Mouse (Mus musculus) MEL (cell line): ENCODE results near the gene Dlg2.

Source experiments
- BHLHE40 ChIP-seq: IDR thresholded peaks from 2 replicates; pipeline ENCODE4 v1.6.1; 2012; ENCODE audit warnings: low read depth, mild to moderate bottlenecking, inconsistent platforms, low read length, improper control_type of control experiment, borderline replicate concordance
- CHD2 ChIP-seq: IDR thresholded peaks from 2 replicates; pipeline ENCODE4 v1.6.1; 2011; ENCODE audit warnings: low read length, improper control_type of control experiment
- CTCF ChIP-seq, 3 experiments: IDR thresholded peaks in 2 of 3; conservative IDR thresholded peaks in 1 of 3; 2 replicates each; pipeline ENCODE4 v1.5.1; 2011 to 2012; ENCODE audit warnings: low read length in 3 of 3, low read depth in 2 of 3, mild to moderate bottlenecking in 2 of 3, improper control_type of control experiment in 1 of 3, inconsistent platforms in 1 of 3, mixed read lengths in 1 of 3, moderate library complexity in 1 of 3; ENCODE audit not compliant: control insufficient read depth in 1 of 3, insufficient read depth in 1 of 3, poor library complexity in 1 of 3, severe bottlenecking in 1 of 3
- E2F4 ChIP-seq: IDR thresholded peaks from 2 replicates; pipeline ENCODE4 v1.6.1; 2011; ENCODE audit warnings: low read depth, low read length, improper control_type of control experiment, borderline replicate concordance
- ETS1 ChIP-seq: IDR thresholded peaks from 2 replicates; pipeline ENCODE4 v1.6.1; 2012; ENCODE audit warnings: low read depth, mild to moderate bottlenecking, inconsistent platforms, low read length, improper control_type of control experiment, moderate library complexity
- GABPA ChIP-seq: IDR thresholded peaks from 2 replicates; pipeline ENCODE4 v1.6.1; 2012; ENCODE audit warnings: low read depth, mild to moderate bottlenecking, inconsistent platforms, low read length, improper control_type of control experiment, moderate library complexity
- JUND ChIP-seq: IDR thresholded peaks from 2 replicates; pipeline ENCODE4 v1.6.1; 2011; ENCODE audit warnings: low read depth, mild to moderate bottlenecking, improper control_type of control experiment, low read length
- KAT2A ChIP-seq: conservative IDR thresholded peaks from 2 replicates; pipeline ENCODE4 v1.6.1; 2012; ENCODE audit warnings: low read depth, low read length, improper control_type of control experiment, inconsistent platforms
- MYB ChIP-seq: IDR thresholded peaks from 2 replicates; pipeline ENCODE4 v1.6.1; 2011; ENCODE audit warnings: mild to moderate bottlenecking, low read depth, low read length, improper control_type of control experiment
- POLR2A ChIP-seq, 2 experiments: IDR thresholded peaks; 2 replicates each; pipeline ENCODE4 v1.6.1; 2011 to 2012; ENCODE audit warnings: low read length in 2 of 2, mild to moderate bottlenecking in 2 of 2, control low read depth in 1 of 2, improper control_type of control experiment in 1 of 2, low read depth in 1 of 2, moderate library complexity in 1 of 2; ENCODE audit not compliant: control insufficient read depth in 1 of 2, insufficient read depth in 1 of 2, poor library complexity in 1 of 2
- POLR2AphosphoS2 ChIP-seq: IDR thresholded peaks from 2 replicates; pipeline ENCODE4 v1.6.1; 2011; ENCODE audit warnings: low read length, improper control_type of control experiment
- USF1 ChIP-seq: IDR thresholded peaks from 2 replicates; pipeline ENCODE4 v1.6.1; 2014; ENCODE audit warnings: low read depth, mild to moderate bottlenecking, inconsistent platforms, low read length, improper control_type of control experiment, moderate library complexity
- ZC3H11A ChIP-seq: IDR thresholded peaks from 2 replicates; pipeline ENCODE4 v1.6.1; 2012; ENCODE audit warnings: low read depth, mild to moderate bottlenecking, inconsistent platforms, low read length, improper control_type of control experiment

DNA sequence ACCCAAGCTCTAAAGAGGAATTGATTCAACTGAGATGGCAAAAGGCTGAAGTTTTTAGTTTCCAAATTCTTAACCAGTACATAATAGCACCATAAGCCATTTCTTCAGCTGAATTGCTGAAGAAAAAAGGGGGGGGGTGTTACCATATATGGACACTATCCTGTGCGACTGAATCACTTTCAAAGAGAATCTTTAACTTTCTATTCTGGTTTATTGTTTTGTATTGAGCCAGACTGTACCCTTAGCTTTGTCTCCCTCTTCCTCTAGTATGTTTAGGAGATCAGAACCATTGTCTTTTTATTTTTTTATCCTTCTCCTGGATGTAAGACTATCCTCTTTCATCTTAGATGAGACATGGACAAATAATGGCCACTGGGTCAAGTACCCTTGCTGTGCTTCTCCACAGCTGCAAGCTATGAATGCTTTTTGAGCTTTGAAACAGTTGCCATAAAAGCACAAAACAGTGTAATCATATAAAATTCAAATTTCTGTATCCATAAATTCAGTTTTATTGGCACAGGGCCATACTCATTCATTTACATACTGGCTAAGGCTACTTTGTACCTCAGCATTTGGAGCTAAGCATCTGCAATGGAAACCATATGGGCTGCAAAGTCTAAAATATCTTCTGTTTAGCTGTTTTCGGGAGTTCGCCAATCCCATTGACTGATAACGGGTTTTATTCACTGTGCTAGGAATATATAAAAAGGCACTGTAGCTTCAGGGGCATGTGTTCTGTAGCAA, 568.7 kb downstream of the Dlg2 start:
- TF ChIP-seq CHD2 (no peak), JUND (no peak), CTCF (IDR thresholded peaks at IDR 0.05 in 2 of 3, conservative IDR thresholded peaks at IDR 0.05 in 1 of 3; ENCODE audit: control insufficient read depth in 1 of 3, insufficient read depth in 1 of 3, low read depth in 2 of 3, low read length in 3 of 3, poor library complexity in 1 of 3, severe bottlenecking in 1 of 3) (no peak), E2F4 (no peak), POLR2A (IDR thresholded peaks at IDR 0.05; ENCODE audit: control insufficient read depth in 1 of 2, insufficient read depth in 1 of 2, low read depth in 1 of 2, low read length in 2 of 2, poor library complexity in 1 of 2) (no peak), ETS1 (no peak), BHLHE40 (no peak), POLR2AphosphoS2 (no peak), MYB (no peak), GABPA (no peak), KAT2A (no peak), USF1 (no peak), ZC3H11A (no peak)
